Mouse (Mus musculus) small intestine, adult 2 months (tissue): Measurements from ENCODE around the gene Tcp11l2.

ENCODE experiments used
- CTCF ChIP-seq: fragments of 200-500 bp; IDR thresholded peaks from 2 replicates; pipeline ENCODE4 v1.5.1; 2012; ENCODE audit warnings: low read depth, mild to moderate bottlenecking, control low read depth, inconsistent platforms, low read length, moderate library complexity, mixed read lengths; ENCODE audit not compliant: insufficient replicate concordance, insufficient read length; ENCODE audit errors: extremely low read depth
- POLR2A ChIP-seq: fragments of 200-500 bp; IDR thresholded peaks from 2 replicates; pipeline ENCODE4 v1.6.1; 2012; ENCODE audit warnings: low read depth, mild to moderate bottlenecking, control low read depth, inconsistent platforms, low read length, moderate library complexity

- no peak for TF ChIP-seq CTCF
- no peak for TF ChIP-seq POLR2A
These were observed 15.3 kb downstream of the Tcp11l2 start for GRCm38 (mm10) chr10:84591640-84592148.
